Mouse (Mus musculus) cerebellum, adult 2 months (tissue): ENCODE measurements at regions not wholly inside any gene's neighbourhood (a gene's known extent, or its start where the extent isn't known, plus 50 kb on each side); places are given as distances from the start of the nearest gene placed in this dataset.

Source experiments
- CTCF ChIP-seq: fragments of 200-500 bp; IDR thresholded peaks from 2 replicates; pipeline ENCODE4 v1.5.1; 2011; ENCODE audit warnings: low read depth, mild to moderate bottlenecking, control low read depth, low read length, moderate library complexity, borderline replicate concordance; ENCODE audit not compliant: insufficient read depth
- POLR2A ChIP-seq: fragments of 200-500 bp; IDR thresholded peaks from 2 replicates; pipeline ENCODE4 v1.6.1; 2011; ENCODE audit warnings: low read length, control low read depth, borderline replicate concordance; ENCODE audit not compliant: insufficient read depth

DNA sequence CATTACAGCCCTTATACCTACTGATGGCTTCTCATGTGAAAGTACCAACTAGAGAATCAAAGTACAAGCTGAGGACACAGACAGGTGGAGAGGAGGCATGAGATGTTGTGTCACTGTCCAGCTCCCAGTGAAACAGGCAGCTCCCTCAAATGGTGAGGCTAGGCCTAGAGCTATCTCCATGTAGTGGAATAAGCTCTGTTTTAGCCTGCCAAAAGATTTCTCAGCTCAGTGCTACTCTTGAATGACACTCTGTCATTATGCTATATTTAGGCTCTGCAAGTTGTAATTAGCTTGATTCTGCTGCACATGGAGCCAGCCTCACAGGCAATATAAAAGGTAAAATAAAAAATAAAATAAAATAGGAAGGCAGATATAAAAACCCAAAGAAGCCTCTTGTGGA lies 298.5 kb downstream of the Bmp2 start:
- TF ChIP-seq CTCF (no peak), POLR2A (no peak)
